Mouse (Mus musculus) bone marrow macrophage, adult 2 months (primary cell): ENCODE results near the gene Ube2n.

Source experiments
- CTCF ChIP-seq: IDR thresholded peaks from 2 replicates; pipeline ENCODE4 v1.5.1; 2012; ENCODE audit warnings: low read depth, mild to moderate bottlenecking, low read length, moderate library complexity
- POLR2A ChIP-seq: IDR thresholded peaks from 2 replicates; pipeline ENCODE4 v1.6.1; 2012; ENCODE audit warnings: mild to moderate bottlenecking, low read depth, low read length, borderline replicate concordance

- no peak for TF ChIP-seq CTCF
- no peak for TF ChIP-seq POLR2A
Measured at GRCm38 (mm10) chr10:95559426-95559825, 44.5 kb downstream of the Ube2n start.
